Comparison of ENCODE assay signal across 1 mouse cellular context in genomic region chr12:69382880-69383279, GRCm38 (mm10).
TF ChIP-seq lines count a peak whose summit lies in the region.

No protein-coding gene starts in this region.

TF ChIP-seq in MEL, 35 proteins besides CTCF, POLR2A, EP300 and RAD21:
- TF ChIP-seq POLR2AphosphoS5 (IDR thresholded peaks at IDR 0.05; ENCODE audit: borderline replicate concordance, low read depth, low read length) (no peak), ELF1 (IDR thresholded peaks at IDR 0.05; ENCODE audit: low read depth, low read length) (no peak), MAX (IDR thresholded peaks at IDR 0.05; ENCODE audit: low read length) (no peak), USF1 (IDR thresholded peaks at IDR 0.05; ENCODE audit: low read depth, low read length) (no peak), TBP (IDR thresholded peaks at IDR 0.05; ENCODE audit: low read depth, low read length) (no peak), ZC3H11A (IDR thresholded peaks at IDR 0.05; ENCODE audit: low read depth, low read length) (no peak), HCFC1 (IDR thresholded peaks at IDR 0.05; ENCODE audit: low read depth, low read length) (no peak), ZNF384 (IDR thresholded peaks at IDR 0.05; ENCODE audit: low read depth, low read length) (no peak), MEF2A (IDR thresholded peaks at IDR 0.05; ENCODE audit: extremely low read depth, insufficient replicate concordance, low read depth, low read length, poor library complexity, severe bottlenecking) (no peak), SMC3 (IDR thresholded peaks at IDR 0.05; ENCODE audit: low read depth, low read length) (no peak), CHD2 (IDR thresholded peaks at IDR 0.05; ENCODE audit: low read length) (no peak), E2F4 (IDR thresholded peaks at IDR 0.05; ENCODE audit: borderline replicate concordance, low read depth, low read length) (no peak), CHD1 (IDR thresholded peaks at IDR 0.05; ENCODE audit: low read depth, low read length) (no peak), MAFK (IDR thresholded peaks at IDR 0.05; ENCODE audit: borderline replicate concordance, low read depth, low read length) (no peak), GATA1 (IDR thresholded peaks at IDR 0.05; ENCODE audit: low read depth, low read length) (peak; percentile 91), TCF12 (IDR thresholded peaks at IDR 0.05; ENCODE audit: low read depth, low read length) (peak; percentile 15; the same call in 1 of the 2 replicates), TAL1 (IDR thresholded peaks at IDR 0.05; ENCODE audit: low read length) (no peak), ZKSCAN1 (IDR thresholded peaks at IDR 0.05; ENCODE audit: low read depth, low read length) (no peak), ZMIZ1 (IDR thresholded peaks at IDR 0.05; ENCODE audit: low read depth, low read length) (0 out of 2 replicates have a peak, but pooled peaks have one; percentile 29), SIN3A (IDR thresholded peaks at IDR 0.05; ENCODE audit: low read length) (peak; percentile 54), NELFE (IDR thresholded peaks at IDR 0.05; ENCODE audit: low read depth, low read length) (no peak), UBTF (IDR thresholded peaks at IDR 0.05; ENCODE audit: borderline replicate concordance, insufficient read depth, low read depth, low read length) (no peak), POLR2AphosphoS2 (IDR thresholded peaks at IDR 0.05; ENCODE audit: low read length) (no peak), BHLHE40 (IDR thresholded peaks at IDR 0.05; ENCODE audit: borderline replicate concordance, low read depth, low read length) (no peak), MXI1 (IDR thresholded peaks at IDR 0.05; ENCODE audit: low read depth, low read length) (no peak; the same call in 1 of the 2 replicates), KAT2A (conservative IDR thresholded peaks at IDR 0.05; ENCODE audit: low read depth, low read length) (no peak), MYC (IDR thresholded peaks at IDR 0.05; ENCODE audit: low read depth, low read length) (no peak), USF2 (IDR thresholded peaks at IDR 0.05; ENCODE audit: borderline replicate concordance in 1 of 2, insufficient read depth in 1 of 2, low read depth in 1 of 2, low read length in 2 of 2) (no peak), RCOR1 (IDR thresholded peaks at IDR 0.05; ENCODE audit: low read depth, low read length) (peak; percentile 42; the same call in 1 of the 2 replicates), GABPA (IDR thresholded peaks at IDR 0.05; ENCODE audit: low read depth, low read length) (no peak), MAZ (IDR thresholded peaks at IDR 0.05; ENCODE audit: low read depth, low read length) (no peak), NRF1 (IDR thresholded peaks at IDR 0.05; ENCODE audit: insufficient read depth, low read depth, low read length, poor library complexity, severe bottlenecking) (no peak), ETS1 (IDR thresholded peaks at IDR 0.05; ENCODE audit: low read depth, low read length) (peak; percentile 47; the same call in 1 of the 2 replicates), MYB (IDR thresholded peaks at IDR 0.05; ENCODE audit: low read depth, low read length) (no peak), JUND (IDR thresholded peaks at IDR 0.05; ENCODE audit: low read depth, low read length) (no peak)
